Mouse (Mus musculus) T-cell, adult 2 months (primary cell): ENCODE measurements around the gene Nxph1.

Source experiments
- DNase-seq: peaks from one replicate; pipeline ENCODE4 v3.0.0; 2022; ENCODE audit warnings: low spot score

Gene Nxph1

GRCm38 (mm10) chr6:8948131-8948470 lies at the start of gene Nxph1:
Gene Nxph1, plus strand, starts transcription at chr6:8948431.
- no peak for DNase-seq

- DNase-seq, result no peak
Measured at GRCm38 (mm10) chr6:8900021-8900728, 48.1 kb upstream of the Nxph1 start.

- DNase-seq, result no peak
Measured at GRCm38 (mm10) chr6:8900729-8901122, 47.5 kb upstream of the Nxph1 start.

- no peak for DNase-seq
Measured at GRCm38 (mm10) chr6:8907917-8908316, 40.3 kb upstream of the Nxph1 start.

GRCm38 (mm10) chr6:8913404-8913803 lies 34.8 kb upstream of the Nxph1 start:
- DNase-seq, result no peak

- DNase-seq, result no peak
Measured at GRCm38 (mm10) chr6:8914682-8915081, 33.5 kb upstream of the Nxph1 start.

- DNase-seq, result no peak
Measured at GRCm38 (mm10) chr6:8924481-8924880, 23.8 kb upstream of the Nxph1 start.

GRCm38 (mm10) chr6:8935241-8935640 lies 13.0 kb upstream of the Nxph1 start:
- DNase-seq, result no peak

- no peak for DNase-seq
Measured at GRCm38 (mm10) chr6:8935705-8936104, 12.5 kb upstream of the Nxph1 start.

- no peak for DNase-seq
Measured at GRCm38 (mm10) chr6:8936168-8936567, 12.1 kb upstream of the Nxph1 start.

GRCm38 (mm10) chr6:8948471-8949411 lies 510 bp downstream of the Nxph1 start:
- DNase-seq, result no peak

GRCm38 (mm10) chr6:8949665-8950201 lies 1.5 kb downstream of the Nxph1 start:
- DNase-seq, result no peak

- no peak for DNase-seq
Measured at GRCm38 (mm10) chr6:8950611-8951325, 2.5 kb downstream of the Nxph1 start.

GRCm38 (mm10) chr6:8951326-8951695 lies 3.1 kb downstream of the Nxph1 start:
- no peak for DNase-seq

- DNase-seq, result no peak
Measured at GRCm38 (mm10) chr6:8951884-8952590, 3.8 kb downstream of the Nxph1 start.

- no peak for DNase-seq
Measured at GRCm38 (mm10) chr6:8955817-8956529, 7.7 kb downstream of the Nxph1 start.

- DNase-seq, result no peak
Measured at GRCm38 (mm10) chr6:8956743-8957528, 8.7 kb downstream of the Nxph1 start.

- DNase-seq, result no peak
Measured at GRCm38 (mm10) chr6:8957529-8957887, 9.3 kb downstream of the Nxph1 start.

GRCm38 (mm10) chr6:8958081-8958919 lies 10.1 kb downstream of the Nxph1 start:
- DNase-seq, result no peak
